Mouse (Mus musculus): ENCODE data around the gene Sec24c.
A peak's percentile ranks its signal among the peaks of the same experiment; 100 is the strongest.

The Sec24c gene

GRCm38 (mm10) chr14:20735052-20735451 lies 60.9 kb downstream of the Sec24c start:
- DNase-seq (ENCODE audit: low spot score): no peak

- no peak for DNase-seq (ENCODE audit: low spot score)
These were observed 61.8 kb downstream of the Sec24c start for GRCm38 (mm10) chr14:20735892-20736390.

- peak; percentile 54 for DNase-seq (ENCODE audit: low spot score)
These were observed 63.2 kb downstream of the Sec24c start for GRCm38 (mm10) chr14:20737306-20737705.

DNA sequence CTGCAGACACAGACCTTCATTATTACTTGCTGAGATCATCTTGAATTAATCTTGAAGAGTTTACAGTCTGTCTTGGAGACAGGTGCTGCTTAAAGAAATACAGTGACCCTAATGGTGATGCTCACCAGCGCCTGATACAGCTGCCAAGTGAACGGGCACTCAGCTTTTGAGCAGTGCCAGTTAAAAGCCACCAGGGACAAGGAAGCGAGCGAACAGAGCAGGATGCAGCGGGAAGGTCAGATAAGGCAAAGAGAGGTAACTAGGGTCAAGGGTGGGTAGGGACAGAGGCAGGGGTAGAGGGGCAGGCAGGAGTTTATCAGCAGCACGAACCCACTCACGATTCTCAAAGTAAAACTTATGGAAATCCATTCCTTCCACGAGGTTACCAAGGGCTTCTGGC lies 64.4 kb downstream of the Sec24c start:
- no peak for DNase-seq (ENCODE audit: low spot score)

DNA sequence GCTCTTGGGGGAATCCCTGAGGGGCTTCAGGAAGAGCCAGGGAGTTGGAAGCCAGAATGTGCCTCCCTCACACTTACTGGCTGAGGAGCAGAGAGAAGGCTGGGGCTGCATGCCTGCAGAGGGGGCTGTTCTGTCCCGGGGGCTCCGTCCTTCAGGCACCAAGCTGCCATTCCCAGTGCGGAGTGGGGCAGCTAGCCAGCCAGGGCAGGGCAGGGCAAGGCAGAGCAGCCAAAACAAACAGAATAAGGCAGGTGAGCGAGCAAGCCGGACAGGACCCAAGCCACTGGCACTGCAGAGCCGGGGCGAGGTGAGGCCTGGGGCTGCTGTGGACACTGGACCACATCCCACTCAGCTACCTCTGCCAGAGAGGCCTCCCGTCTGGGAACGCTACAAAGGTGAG lies 67.2 kb downstream of the Sec24c start:
- DNase-seq (ENCODE audit: low spot score): no peak

DNA sequence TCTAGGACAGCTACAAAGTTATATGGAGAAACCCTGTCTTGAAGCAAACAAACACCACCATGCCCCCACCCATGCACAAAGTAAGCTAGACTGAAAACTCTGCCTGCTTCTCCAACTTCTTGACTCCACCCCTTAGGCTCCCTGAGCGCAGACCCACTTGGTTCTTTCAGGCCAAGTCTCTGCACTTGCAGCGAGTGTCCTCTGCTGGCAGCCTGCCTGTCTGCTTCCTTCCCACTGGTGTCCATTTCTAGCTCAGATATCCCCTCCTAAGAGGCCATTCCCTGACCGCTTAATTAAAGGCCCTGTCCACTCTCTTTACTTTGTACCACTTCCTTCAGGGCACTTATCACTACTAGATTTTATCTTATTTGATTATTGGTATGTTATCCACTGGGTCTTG lies 69.5 kb downstream of the Sec24c start:
- DNase-seq (ENCODE audit: low spot score): no peak
